Mouse (Mus musculus): ENCODE results near the gene Trim3.

The Trim3 gene

DNA sequence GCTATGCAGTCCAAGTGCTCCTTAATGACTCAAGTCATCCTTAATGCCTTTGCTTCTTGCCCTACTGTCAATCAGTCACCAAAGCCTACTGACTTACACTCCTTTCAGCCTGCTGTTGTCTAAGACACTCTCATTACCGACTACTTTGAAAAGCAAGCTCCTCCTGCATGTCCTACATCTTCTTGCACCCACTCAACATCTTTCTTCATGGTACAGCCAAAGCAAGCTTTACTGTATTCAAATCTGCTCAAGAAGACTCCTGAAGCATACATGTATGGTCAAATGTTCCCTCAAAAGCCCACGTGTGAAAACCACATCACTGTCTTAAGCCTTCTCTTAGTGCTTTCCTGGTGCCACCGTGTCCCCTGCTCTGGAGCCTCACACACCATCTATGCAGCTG lies 70.0 kb downstream of the Trim3 start:
- ATAC-seq (ENCODE audit: insufficient number of reproducible peaks, low FRiP score, low TSS enrichment), result no peak

DNA sequence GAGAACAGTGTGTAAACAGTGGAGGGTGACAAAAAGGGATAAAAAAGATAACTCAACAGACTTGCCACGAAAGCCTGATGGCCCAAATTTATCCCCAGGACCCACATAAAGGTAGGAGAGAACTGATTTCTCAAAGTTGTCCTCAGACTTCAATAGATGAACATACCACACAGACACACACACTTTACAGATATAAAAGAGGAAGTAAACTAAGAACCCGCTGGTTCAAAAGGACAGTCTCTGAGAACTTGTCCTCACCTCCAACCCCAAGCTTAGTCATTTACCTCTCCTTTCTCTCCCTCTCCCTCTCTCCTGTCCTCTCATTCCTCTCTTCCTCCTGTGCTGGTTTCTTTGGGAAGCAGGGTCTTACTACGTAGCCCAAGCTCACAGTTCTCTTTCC lies 71.1 kb downstream of the Trim3 start:
- no peak for ATAC-seq (ENCODE audit: insufficient number of reproducible peaks, low FRiP score, low TSS enrichment)

DNA sequence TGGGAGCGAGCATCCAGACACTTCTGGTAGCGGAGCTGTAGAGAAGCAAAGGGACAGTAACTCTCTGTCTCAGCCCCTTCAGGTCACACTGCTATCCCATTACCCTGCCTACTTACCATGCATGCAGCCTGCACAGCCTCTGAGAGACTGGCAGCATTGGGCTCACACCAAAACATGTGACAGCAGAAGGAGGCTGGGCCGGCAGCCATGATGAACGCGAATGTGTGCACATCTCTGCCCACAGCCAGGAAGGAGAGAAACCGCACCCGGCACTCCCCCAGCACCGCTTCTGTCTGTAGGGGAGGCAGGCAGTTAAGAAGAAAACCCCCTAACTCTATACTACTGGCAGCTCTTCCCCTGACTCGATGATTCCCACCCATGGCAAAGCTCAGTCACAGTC lies 74.4 kb downstream of the Trim3 start:
- ATAC-seq (ENCODE audit: insufficient number of reproducible peaks, low FRiP score, low TSS enrichment), result no peak

DNA sequence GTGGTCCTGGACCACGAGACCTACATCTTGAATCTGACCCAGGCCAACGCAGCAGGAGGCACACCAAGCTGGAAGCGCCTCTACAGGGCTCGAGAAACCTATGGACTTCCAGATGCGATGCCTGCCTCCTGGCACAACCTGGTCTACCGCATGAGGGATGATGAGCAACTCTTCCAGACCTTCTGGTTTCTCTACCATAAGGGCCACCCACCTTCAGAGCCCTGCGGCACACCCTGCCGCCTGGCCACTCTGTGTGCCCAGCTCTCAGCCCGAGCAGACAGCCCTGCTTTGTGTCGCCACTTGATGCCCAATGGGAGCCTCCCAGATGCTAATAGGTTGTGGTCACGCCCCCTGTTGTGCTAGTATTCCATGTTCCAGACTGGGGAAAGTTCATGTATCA lies 75.7 kb downstream of the Trim3 start:
- ATAC-seq (ENCODE audit: insufficient number of reproducible peaks, low FRiP score, low TSS enrichment), result no peak

DNA sequence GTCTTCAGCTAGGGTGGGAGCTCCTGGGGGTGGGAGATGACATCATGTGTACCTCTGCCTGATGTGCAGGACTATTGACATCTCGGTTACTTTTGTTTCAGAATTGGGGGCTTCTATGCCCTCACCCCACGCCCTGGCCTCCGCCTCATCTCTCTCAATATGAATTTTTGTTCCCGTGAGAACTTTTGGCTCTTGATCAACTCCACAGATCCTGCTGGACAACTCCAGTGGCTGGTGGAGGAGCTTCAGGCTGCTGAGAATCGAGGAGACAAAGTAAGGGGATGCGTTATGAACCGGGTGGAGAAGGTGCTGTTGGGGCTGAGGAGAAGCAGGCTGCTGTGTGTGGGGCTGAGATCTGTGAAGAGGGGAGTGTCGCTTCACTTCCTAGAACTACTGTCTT lies 77.0 kb downstream of the Trim3 start:
- ATAC-seq (ENCODE audit: insufficient number of reproducible peaks, low FRiP score, low TSS enrichment), result no peak

DNA sequence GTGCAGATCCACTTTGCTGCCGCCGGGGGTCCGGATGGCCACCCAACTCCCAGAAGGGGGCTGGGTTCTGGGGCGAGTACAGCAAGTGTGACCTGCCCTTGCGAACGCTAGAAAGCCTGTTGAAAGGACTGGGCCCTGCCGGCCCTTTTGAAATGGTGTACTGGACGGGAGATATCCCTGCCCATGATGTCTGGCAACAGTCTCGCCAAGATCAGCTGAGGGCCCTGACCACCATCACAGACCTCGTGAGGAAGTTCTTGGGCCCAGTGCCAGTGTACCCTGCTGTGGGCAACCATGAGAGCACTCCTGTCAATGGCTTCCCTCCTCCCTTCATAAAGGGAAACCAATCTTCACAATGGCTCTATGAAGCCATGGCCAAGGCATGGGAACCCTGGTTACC lies 77.8 kb downstream of the Trim3 start:
- no peak for ATAC-seq (ENCODE audit: insufficient number of reproducible peaks, low FRiP score, low TSS enrichment)
